Mouse (Mus musculus): ENCODE results near the gene Iqgap2. TPM values are rescaled to one million over a fixed set of nuclear protein-coding genes. Genes with fewer than 3 reads are reported as not detected.

The Iqgap2 gene
- polyA plus RNA-seq, 1 experiment from 2014 or later, result 14.0 TPM

DNA sequence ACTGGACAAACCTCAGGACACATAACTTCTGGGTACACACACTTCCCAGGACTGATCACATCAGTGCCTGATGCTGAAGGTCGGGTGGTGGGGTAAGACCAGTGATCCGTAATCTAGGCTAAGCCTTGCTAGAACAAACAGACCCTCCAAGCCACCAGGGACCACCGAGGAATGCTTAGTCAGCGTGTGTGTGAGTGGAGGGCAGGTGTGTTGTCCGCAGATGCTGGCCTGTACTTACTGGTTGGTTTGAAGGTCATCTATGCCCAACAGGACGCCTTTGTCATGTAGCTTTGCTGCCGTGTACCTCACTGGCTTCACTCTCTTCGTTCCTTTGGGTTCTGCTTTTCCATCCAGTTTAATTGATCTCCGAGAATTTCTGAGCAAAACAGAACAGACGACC, 262.0 kb downstream of the Iqgap2 start:
- no peak for DNase-seq (ENCODE audit: extremely low spot score, low spot score)
- 88% methylated on average over 10 of the region's 10 CpGs for WGBS
- Histone ChIP-seq H3K27ac (no peak overlapping the region), H3K4me1 (peaks cover 8% of the 10 kb centered on the region; the same call in 1 of the 2 replicates), H3K36me3 (replicated peaks) (peaks cover 49% of the 10 kb centered on the region), H3K27me3 (ENCODE audit: poor library complexity, severe bottlenecking) (no peaks in the 10 kb centered on the region), H3K4me3 (no peak overlapping the region), H3K9me3 (no peaks in the 10 kb centered on the region)

DNA sequence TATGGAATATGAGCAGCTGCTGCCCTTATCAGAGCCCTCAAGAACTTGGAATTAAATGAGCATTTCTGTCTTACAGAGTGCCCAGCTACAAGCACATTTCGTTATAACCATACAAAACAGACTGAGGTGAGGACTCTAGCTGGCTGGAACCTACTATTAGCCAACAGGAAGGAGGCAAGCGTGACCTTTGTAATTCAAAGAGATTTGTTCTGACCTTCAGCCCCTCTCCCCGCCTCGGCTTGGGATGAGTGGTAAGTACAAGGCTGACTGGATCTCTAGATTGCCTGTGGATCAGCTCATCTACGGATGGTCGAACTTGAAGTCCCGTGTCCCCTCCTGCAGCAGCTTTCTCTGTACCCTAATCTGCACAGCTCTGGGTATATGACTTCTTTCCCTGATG, 265.0 kb downstream of the Iqgap2 start:
- Histone ChIP-seq H3K27me3 (ENCODE audit: poor library complexity, severe bottlenecking) (no peaks in the 10 kb centered on the region), H3K27ac (no peak overlapping the region), H3K4me3 (no peak overlapping the region), H3K36me3 (replicated peaks) (peaks cover 33% of the 10 kb centered on the region), H3K4me1 (peaks cover 8% of the 10 kb centered on the region; the same call in 1 of the 2 replicates), H3K9me3 (no peaks in the 10 kb centered on the region)
- no peak for DNase-seq (ENCODE audit: extremely low spot score, low spot score)
- 65% methylated on average over 7 of the region's 7 CpGs for WGBS

DNA sequence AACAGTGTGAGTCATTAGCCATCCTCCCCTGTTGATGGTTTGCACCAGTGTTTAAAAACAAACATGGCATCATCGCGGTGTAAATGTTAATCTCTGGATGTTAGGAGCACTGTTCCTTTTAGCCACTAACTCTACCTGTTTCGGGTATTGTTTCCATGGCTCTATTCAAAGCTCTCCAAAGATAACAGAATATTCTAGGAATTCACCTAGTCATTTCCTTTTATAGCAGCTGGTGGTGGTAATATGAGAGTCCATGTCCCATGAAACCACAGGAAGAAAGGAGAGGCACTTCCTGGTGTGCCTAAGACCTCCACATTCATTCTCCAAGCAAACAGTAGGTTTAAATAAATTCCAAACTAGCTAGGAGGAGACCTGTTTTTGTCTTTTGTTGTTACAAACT, 268.7 kb downstream of the Iqgap2 start:
- H3K27ac ChIP-seq, result no peak overlapping the region
- no peak for DNase-seq (ENCODE audit: extremely low spot score, low spot score)
- peaks cover 5% of the 10 kb centered on the region for H3K36me3 ChIP-seq (replicated peaks)
- H3K4me3 ChIP-seq, result no peak overlapping the region
- no peaks in the 10 kb centered on the region for H3K9me3 ChIP-seq
- no peaks in the 10 kb centered on the region for H3K27me3 ChIP-seq (ENCODE audit: poor library complexity, severe bottlenecking)
- peaks cover 17% of the 10 kb centered on the region for H3K4me1 ChIP-seq
- 92% methylated on average over 3 of the region's 3 CpGs for WGBS

DNA sequence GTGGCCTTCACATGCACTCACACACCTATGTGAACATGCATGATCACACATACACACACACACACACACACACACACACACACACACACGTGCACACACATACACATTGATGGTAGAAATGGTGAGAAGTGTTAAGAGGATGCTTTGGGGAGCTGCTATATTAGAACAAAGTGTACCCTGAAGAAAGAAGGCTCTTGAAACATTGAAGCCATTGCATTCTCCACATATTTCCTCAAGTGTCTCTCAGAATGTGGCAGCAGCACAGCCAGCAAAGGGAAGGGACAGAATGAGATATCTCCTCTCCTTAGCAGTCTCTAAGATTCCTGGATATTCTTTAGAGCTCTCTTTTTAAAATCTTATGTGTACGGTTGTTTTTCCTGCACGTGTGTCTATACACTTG, 270.2 kb downstream of the Iqgap2 start:
- H3K27ac ChIP-seq, result no peak overlapping the region
- H3K9me3 ChIP-seq, result no peaks in the 10 kb centered on the region
- WGBS, result 83% methylated on average over 3 of the region's 3 CpGs
- H3K36me3 ChIP-seq (replicated peaks), result peaks cover under 1% of the 10 kb centered on the region
- no peaks in the 10 kb centered on the region for H3K27me3 ChIP-seq (ENCODE audit: poor library complexity, severe bottlenecking)
- H3K4me1 ChIP-seq, result peaks cover 20% of the 10 kb centered on the region
- no peak for DNase-seq (ENCODE audit: extremely low spot score, low spot score)
- H3K4me3 ChIP-seq, result no peak overlapping the region

DNA sequence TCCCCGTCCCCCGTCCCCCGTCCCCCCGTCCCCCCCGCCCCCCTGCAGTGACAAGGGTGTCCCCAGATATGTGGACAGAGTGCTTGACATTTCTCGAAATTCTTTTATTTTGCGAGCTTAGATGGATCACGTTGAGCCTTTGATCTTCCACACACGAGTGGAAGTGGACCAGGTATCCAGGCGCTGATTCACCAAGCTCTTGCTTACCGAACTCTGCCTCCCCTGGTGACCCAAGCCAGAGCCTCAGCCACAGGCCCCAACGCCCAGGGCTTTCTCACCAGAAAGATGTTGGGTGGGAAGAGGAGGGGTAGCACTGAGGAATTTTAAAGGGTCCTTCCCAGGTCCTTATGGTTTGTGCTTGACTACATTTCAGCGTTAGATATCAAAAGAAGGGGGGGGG, 272.9 kb downstream of the Iqgap2 start:
- Histone ChIP-seq H3K27me3 (ENCODE audit: poor library complexity, severe bottlenecking) (no peaks in the 10 kb centered on the region), H3K4me1 (peaks cover 37% of the 10 kb centered on the region), H3K27ac (peak overlapping the region; percentile 96), H3K4me3 (peak overlapping the region; percentile 77), H3K36me3 (replicated peaks) (peaks cover 28% of the 10 kb centered on the region), H3K9me3 (no peaks in the 10 kb centered on the region)
- WGBS, result 5% methylated on average over 13 of the region's 13 CpGs
- DNase-seq (ENCODE audit: extremely low spot score, low spot score), result no peak

DNA sequence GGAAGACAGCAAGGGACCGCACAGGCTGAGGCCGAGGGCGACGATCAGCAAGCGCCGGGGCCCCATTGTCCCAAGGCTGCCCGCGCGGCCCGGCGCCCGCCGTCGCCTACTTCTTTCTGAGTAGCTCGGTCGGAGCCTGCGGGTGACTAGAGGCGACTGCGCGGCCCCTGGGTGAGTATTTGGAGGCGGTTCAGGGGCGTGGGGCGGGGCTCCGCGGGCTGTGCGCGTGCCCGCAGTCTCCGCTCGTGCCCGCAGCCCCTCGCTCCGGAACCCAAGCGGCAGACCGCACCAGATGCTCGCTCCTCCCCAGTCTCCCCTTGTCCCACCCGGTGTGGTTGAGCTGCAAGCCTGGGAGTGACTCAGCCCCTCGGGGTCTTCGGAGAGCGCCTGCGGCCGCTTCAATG, 273.4 kb downstream of the Iqgap2 start, which contains the start of gene F2r:
F2r (minus strand) TSS at position 179 of the 404 bp plus-strand sequence.
- under 1% methylated on average over 42 of the region's 42 CpGs for WGBS
- Histone ChIP-seq H3K27ac (peak within 1 kb of the TSS; percentile 96), H3K27me3 (ENCODE audit: poor library complexity, severe bottlenecking) (no peaks in the 10 kb centered on the region), H3K4me3 (peak within 1 kb of the TSS; percentile 77), H3K4me1 (peaks cover 37% of the 10 kb centered on the region), H3K9me3 (no peaks in the 10 kb centered on the region), H3K36me3 (replicated peaks) (peaks cover 33% of the 10 kb centered on the region)
- DNase-seq (ENCODE audit: extremely low spot score, low spot score), result peak; percentile 85

DNA sequence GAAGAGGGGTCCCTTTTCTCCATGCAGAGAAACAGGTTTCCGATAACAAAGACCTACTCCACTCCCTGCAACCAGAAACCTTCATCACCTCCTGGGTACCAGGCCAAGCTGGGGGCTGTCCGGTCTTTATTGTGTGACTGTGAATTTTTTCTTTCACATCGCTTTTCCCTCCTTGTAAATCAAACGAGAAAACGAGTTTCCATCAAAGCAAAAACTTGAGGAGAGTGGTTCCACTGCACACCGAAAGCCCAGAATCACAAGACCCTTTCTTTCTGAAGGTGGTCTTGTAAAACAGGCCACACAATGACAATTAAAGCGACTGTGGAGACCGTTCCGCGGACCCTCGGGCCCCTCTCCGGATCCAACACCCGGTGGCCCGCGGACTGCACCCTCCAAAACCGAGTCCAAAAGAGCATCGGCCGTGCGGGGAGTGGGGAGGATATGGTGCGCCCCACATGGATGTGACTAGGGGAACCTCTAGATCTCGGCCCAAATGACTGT, 274.0 kb downstream of the Iqgap2 start:
- H3K27ac ChIP-seq, result peak overlapping the region; percentile 96
- under 1% methylated on average over 21 of the region's 21 CpGs for WGBS
- H3K9me3 ChIP-seq, result no peaks in the 10 kb centered on the region
- DNase-seq (ENCODE audit: extremely low spot score, low spot score), result peak; percentile 52
- no peaks in the 10 kb centered on the region for H3K27me3 ChIP-seq (ENCODE audit: poor library complexity, severe bottlenecking)
- H3K36me3 ChIP-seq (replicated peaks), result peaks cover 39% of the 10 kb centered on the region
- H3K4me3 ChIP-seq, result peak overlapping the region; percentile 77
- peaks cover 37% of the 10 kb centered on the region for H3K4me1 ChIP-seq

DNA sequence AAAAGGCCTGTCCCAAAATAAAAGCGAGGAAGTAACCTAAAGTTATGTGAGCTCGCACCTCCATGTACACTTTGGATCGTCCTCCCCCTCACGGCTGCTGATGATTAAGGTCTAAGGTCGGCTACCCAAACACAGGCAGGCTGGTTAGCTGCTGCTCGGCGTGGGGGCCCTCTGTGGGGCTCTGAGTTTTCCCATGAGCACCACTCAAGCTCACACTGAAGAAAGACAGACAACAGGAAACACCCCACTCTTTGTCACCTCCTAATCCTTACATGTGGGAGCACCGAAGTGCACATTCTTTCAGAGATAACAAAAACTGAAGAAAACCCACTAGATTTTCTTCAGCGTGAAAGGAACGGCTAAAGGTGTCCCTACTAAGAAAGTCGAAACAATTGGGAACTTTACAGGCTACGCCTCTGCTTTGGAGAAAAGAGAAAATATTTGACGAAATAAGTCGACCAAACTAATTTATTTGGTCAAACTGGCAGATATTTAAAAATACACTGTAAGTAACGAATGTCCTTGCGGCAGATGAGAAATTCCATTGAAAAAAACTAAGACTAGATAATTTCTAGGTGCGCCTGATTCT, 274.5 kb downstream of the Iqgap2 start:
- Histone ChIP-seq H3K36me3 (replicated peaks) (peaks cover 44% of the 10 kb centered on the region), H3K27me3 (ENCODE audit: poor library complexity, severe bottlenecking) (no peaks in the 10 kb centered on the region), H3K4me3 (peak overlapping the region; percentile 77), H3K9me3 (no peaks in the 10 kb centered on the region), H3K4me1 (peaks cover 37% of the 10 kb centered on the region), H3K27ac (peak overlapping the region; percentile 96)
- 12% methylated on average over 17 of the region's 17 CpGs for WGBS
- DNase-seq (ENCODE audit: extremely low spot score, low spot score), result peak; percentile 37

DNA sequence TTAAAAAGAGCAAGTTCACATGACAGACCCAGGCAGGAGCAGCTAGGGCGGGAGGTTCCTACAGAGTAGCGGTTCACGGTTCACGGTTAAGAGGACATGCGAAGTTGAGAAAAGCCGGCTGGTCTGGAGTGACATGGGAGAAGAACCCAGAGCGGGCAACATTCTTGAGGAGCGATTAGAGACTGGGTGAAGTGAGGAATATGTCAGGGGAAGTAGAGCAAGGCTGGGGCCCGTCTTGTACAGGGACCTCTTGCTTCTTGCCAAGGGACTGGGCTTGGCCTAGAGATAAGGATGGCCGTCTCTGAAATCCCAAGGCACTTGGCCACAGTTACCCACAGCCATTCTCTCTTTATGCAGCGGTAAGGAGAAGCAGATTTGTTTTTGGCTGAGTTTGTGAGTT, 275.2 kb downstream of the Iqgap2 start:
- no peaks in the 10 kb centered on the region for H3K9me3 ChIP-seq
- H3K27me3 ChIP-seq (ENCODE audit: poor library complexity, severe bottlenecking), result no peaks in the 10 kb centered on the region
- peaks cover 37% of the 10 kb centered on the region for H3K4me1 ChIP-seq
- H3K36me3 ChIP-seq (replicated peaks), result peaks cover 51% of the 10 kb centered on the region
- no peak for DNase-seq (ENCODE audit: extremely low spot score, low spot score)
- 74% methylated on average over 11 of the region's 11 CpGs for WGBS
- peak overlapping the region; percentile 77 for H3K4me3 ChIP-seq
- peak overlapping the region; percentile 96 for H3K27ac ChIP-seq

DNA sequence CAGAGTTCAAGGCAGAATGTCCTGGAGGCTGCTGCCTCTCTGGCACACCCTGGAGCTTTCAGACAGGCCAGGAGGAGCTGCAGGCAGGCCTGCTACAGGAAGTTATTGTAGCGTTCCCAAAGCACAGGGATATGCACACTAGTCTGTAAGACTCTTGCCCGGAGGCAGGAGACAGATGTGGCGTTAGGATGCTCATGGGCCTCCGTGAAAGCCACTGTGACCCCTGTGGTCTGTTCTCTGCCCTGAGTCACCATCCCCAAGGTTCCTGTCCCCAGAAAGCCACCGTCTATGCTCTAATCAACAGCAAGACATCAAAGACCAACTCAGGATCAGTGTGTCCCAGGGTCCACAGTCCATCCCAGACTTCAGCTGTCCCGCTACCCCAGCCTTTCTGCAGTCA, 277.0 kb downstream of the Iqgap2 start:
- Histone ChIP-seq H3K4me1 (peaks cover 37% of the 10 kb centered on the region), H3K27me3 (ENCODE audit: poor library complexity, severe bottlenecking) (no peaks in the 10 kb centered on the region), H3K4me3 (no peak overlapping the region), H3K9me3 (no peaks in the 10 kb centered on the region), H3K36me3 (replicated peaks) (peaks cover 69% of the 10 kb centered on the region), H3K27ac (no peak overlapping the region)
- no peak for DNase-seq (ENCODE audit: extremely low spot score, low spot score)
- 84% methylated on average over 6 of the region's 6 CpGs for WGBS

DNA sequence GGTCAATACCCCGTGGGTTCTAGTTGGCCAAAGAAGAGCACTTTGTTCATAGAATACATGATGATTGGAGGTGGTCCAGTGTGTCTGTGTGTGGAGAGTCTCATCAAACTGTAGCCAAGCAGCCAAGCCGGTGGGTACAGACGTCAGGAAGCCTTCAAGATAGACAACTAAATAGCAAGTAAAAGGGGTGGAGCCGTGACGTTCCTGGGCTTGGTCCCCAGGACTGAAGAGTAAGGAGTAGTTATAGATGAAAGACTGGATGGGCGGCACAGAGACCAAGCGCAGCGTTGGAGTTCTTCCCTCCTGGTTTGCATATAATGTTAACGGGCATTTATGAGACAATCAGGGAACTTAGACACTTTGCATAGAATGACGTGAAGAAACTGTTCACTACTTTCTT, 279.5 kb downstream of the Iqgap2 start:
- no peak overlapping the region for H3K27ac ChIP-seq
- peaks cover 92% of the 10 kb centered on the region for H3K36me3 ChIP-seq (replicated peaks)
- peaks cover 28% of the 10 kb centered on the region for H3K4me1 ChIP-seq
- WGBS, result 91% methylated on average over 10 of the region's 10 CpGs
- H3K27me3 ChIP-seq (ENCODE audit: poor library complexity, severe bottlenecking), result no peaks in the 10 kb centered on the region
- H3K4me3 ChIP-seq, result no peak overlapping the region
- no peaks in the 10 kb centered on the region for H3K9me3 ChIP-seq
- DNase-seq (ENCODE audit: extremely low spot score, low spot score), result no peak

DNA sequence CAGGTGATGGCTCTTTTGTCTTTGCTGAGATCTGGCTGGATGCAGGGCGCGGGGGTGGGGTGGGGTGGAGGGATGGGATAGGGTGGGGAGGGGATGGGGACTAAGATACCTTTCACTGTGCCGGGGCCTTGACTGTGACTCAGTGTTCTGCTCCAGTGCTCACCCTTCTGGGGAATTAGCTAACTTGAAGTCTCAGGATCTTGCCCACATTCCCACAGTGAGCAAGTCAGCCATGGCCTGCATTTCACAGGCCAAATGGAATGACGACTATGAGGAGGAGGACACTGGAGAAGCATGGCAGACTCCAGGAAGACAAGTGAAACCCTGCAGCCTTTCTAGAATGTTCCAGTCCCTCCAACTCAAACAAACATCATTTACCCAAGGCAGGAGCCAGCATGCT, 280.0 kb downstream of the Iqgap2 start:
- Histone ChIP-seq H3K4me1 (peaks cover 24% of the 10 kb centered on the region), H3K4me3 (no peak overlapping the region), H3K27me3 (ENCODE audit: poor library complexity, severe bottlenecking) (no peaks in the 10 kb centered on the region), H3K27ac (no peak overlapping the region), H3K36me3 (replicated peaks) (peaks cover 97% of the 10 kb centered on the region), H3K9me3 (no peaks in the 10 kb centered on the region)
- WGBS, result 96% methylated on average over 4 of the region's 4 CpGs
- DNase-seq (ENCODE audit: extremely low spot score, low spot score), result no peak

DNA sequence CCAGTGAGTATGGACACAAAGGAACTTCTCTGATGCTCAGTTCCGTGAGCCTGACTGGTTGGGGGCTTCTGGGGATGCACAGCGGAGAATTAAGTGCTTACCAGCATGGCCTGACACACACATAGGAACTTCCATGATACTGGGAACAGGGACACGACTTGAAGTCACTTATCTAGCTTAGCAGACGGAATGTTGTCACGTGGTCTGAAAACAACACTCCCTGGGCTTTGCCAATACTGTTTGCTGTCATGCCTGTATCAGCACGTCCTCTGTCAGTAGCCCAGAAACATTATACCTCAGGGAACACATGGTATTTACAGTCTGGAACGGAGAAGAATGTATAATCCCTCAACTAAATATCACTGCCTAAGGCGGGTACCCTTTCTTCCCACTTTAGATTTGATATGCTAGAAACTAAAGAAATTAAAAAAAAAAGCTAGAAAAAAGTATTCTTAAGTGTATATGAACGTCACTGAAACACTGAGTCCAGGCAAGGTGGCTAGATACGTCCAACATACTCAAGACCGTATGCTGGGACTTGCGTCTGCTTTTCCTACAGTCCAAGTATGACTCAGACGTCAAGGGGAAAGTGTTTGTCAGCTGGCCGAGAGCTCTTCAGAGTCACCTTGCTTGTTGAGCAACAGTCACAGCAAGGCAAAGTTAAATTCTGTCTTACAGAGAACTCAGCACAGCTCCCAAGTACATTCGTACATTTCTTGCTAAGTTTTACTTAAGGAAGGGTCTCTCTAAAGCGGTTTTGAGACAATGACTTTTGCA, 280.7 kb downstream of the Iqgap2 start:
- Histone ChIP-seq H3K4me1 (peaks cover 16% of the 10 kb centered on the region), H3K9me3 (no peaks in the 10 kb centered on the region), H3K36me3 (replicated peaks) (peaks cover 98% of the 10 kb centered on the region), H3K4me3 (no peak overlapping the region), H3K27me3 (ENCODE audit: poor library complexity, severe bottlenecking) (no peaks in the 10 kb centered on the region), H3K27ac (no peak overlapping the region)
- WGBS, result 91% methylated on average over 16 of the region's 16 CpGs
- DNase-seq (ENCODE audit: extremely low spot score, low spot score), result no peak
